Mouse (Mus musculus) adrenal gland, adult 2 months (tissue): ENCODE data around the gene Malsu1. TPM values are rescaled to one million over a fixed set of nuclear protein-coding genes. Genes with fewer than 3 reads are reported as not detected.

Experiments used
- DNase-seq: peaks from one replicate; pipeline ENCODE4 v3.0.0; 2021
- long read RNA-seq: library from polyadenylated mRNA; stranded (forward); transcript quantifications from one replicate; pipeline ENCODE4 v2.0.0, GENCODE M21; 2021
- polyA plus RNA-seq: library from polyadenylated mRNA; depleted of rRNA; stranded (reverse); fragments of >200 nt; gene quantifications from 2 replicates; pipeline ENCODE4 v1.2.3, GENCODE M21; 2012; rRNA removed
- total RNA-seq, 2 experiments: library from RNA; stranded (reverse); gene quantifications; 2 replicates each; pipeline ENCODE4 v1.2.3; 2021

The Malsu1 gene
- 10 to 100 TPM; 35.4 to 42.3 TPM for total RNA-seq
- 30.6 and 55.1 TPM in 2 replicates for polyA plus RNA-seq
- long read RNA-seq, transcript Malsu1-203 (4 exons, 2,819 nt) = major isoform, 29 of 34 reads
- long read RNA-seq, transcript Malsu1-202 (3 exons, 2,587 nt) = minor isoform, 5 of 34 reads
- long read RNA-seq, partial matches to known transcripts = 0 of 34 reads
- long read RNA-seq, other reads (novel, unspliced or antisense) = 0 of 34 reads

DNA sequence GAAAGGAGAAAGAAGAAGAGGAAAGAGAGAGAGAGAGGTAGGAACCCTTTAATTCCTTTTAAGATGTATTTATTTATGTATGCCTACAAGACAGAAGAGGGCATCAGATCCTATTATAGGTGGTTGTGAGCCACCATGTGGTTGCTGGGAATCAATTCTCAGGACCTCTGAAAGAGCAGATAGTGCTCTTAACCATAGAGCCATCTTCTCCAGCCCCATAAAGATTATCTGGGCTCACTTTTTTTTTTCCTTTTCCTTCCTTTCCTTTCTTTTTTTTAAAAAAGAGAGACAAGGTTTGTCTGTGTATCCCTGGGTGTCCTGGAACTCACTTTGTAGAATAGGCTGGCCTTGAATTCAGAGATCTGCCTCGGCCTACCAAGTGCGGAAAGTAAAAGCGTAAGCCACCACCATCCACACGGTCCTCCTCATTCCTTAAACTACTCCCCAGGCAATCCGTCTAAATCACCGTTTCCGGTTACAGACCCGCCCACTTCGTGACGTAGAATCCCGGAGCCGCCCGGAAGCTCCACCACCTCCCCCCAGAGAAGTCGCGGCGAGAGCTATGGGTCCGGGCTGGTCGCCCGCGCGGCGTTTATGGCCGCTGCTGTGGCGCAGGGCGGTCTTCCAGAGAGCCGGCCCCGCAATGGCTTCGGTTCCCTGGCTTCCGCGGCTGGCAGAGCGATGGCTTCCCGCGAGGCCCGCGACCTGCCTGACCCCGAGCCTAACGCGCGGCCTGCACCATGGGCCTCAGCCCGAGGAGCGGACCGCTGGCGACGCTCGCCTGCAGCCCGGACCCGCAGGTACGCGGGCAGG lies at the start of gene Malsu1:
Gene Malsu1, plus strand, starts transcription at position 492 of the 813 bp plus-strand sequence.
- peak; percentile 97 for DNase-seq

DNA sequence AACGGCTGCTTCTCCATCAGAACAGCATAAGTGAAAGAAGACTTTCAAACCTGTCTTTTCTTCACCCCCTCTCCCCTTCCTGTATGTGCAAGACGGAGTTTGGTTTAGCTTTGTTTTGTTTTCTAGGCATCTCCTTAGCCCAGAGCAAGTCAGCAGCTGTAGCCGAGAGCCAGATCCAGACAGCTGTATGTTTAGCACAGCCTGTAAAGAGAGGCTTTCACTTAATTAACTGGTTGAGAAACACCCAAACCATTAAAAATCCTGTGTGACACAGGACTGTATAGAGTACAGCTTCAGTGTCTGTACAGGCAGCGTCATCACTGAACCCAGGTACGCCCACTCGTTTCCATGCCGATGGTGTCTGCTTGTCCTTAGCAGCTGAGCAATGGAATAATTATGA lies 48.3 kb upstream of the Malsu1 start:
- no peak for DNase-seq

DNA sequence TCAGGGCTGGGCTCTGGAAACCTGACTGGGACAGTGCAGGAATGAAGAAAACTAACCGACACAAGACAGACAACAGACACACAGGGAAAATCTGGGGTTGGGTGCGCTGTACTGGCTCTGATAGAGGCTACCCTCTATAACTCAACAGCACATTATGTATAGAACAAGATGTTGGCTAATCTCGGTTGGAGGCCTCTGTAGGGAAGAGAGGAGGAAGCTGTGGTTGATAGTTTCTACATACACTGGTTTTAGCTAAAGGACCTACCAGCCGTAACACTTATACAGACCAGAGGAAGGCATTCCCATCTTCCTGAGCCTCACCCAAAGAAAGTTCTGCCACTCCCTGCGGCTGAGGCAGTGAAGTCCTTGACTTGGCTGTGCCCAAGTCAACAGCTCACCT lies 47.1 kb upstream of the Malsu1 start:
- no peak for DNase-seq

DNA sequence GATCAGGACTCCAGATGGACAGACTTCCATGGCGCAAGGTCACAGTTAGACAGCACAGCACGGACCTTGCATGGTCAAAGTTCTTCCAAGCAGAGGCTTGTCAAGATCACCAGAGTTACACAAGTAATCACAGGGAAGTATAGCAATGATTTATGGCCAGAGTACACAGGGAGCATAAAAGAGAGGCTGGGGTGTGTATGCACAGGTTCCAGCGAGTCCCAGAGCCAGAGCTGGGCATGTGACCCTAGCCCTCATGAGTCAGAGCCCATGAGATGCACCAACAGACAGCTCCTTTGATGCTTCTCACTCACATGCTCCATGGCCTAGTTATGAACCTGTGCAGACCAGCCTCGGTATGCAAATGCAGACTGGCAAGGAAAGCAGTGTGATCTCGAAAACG lies 45.6 kb upstream of the Malsu1 start:
- no peak for DNase-seq

DNA sequence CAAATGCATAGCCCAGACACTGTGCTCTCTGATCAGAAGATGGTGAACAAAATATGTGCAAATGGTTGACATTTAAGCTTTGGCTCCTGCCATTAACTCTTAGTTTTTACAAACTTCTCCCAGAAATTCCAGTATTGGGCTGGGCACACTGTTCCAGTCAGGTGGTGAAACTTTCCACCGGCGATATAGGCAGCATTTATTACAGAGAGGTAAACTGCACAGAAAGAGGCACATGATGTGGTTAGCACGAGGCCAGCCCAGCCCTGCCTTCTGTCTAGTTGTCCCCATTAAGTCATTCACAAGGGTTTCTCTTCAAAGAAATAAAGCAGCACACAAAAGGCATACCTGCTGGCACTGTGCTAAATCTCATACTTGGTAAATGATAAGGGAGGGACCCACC lies 44.9 kb upstream of the Malsu1 start:
- DNase-seq = no peak

DNA sequence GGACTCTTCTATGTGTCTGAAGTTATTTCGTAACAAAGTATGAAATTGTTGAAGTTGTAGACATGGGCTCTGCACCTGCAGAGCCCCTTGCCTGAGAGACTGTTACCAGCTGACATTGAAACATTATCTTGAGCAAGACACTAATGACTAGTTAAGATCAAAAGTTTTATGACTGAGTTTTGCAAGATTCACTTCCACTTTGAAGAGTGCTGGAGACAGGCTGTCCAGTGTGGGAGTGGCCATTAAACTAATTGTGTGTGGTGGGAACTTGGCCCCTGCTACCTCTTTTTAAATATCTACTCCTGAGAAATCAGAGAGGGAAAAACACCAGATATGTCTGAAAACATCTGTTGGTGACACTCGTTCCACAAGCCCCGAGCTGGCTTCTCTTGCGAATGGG lies 42.4 kb upstream of the Malsu1 start:
- DNase-seq = no peak

DNA sequence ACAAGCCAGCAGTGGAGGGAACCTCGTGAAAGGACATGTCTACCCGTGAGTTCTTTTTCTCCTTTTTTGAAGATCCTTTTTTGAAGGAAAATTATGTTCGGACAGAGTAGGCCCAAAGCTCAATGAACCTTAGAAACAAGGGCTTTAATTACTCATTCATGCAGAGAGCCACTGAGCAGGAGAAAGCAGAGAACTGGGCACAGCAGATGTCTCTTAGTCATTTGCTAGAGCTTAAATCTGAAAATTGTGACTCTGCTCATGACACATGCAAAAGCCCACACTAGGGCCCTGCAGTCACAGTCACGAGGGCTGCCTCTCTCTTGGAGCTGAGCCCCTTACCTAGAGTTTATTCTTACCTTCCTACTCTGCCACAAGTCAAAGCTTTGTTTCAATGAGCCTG lies 40.8 kb upstream of the Malsu1 start:
- DNase-seq = no peak

DNA sequence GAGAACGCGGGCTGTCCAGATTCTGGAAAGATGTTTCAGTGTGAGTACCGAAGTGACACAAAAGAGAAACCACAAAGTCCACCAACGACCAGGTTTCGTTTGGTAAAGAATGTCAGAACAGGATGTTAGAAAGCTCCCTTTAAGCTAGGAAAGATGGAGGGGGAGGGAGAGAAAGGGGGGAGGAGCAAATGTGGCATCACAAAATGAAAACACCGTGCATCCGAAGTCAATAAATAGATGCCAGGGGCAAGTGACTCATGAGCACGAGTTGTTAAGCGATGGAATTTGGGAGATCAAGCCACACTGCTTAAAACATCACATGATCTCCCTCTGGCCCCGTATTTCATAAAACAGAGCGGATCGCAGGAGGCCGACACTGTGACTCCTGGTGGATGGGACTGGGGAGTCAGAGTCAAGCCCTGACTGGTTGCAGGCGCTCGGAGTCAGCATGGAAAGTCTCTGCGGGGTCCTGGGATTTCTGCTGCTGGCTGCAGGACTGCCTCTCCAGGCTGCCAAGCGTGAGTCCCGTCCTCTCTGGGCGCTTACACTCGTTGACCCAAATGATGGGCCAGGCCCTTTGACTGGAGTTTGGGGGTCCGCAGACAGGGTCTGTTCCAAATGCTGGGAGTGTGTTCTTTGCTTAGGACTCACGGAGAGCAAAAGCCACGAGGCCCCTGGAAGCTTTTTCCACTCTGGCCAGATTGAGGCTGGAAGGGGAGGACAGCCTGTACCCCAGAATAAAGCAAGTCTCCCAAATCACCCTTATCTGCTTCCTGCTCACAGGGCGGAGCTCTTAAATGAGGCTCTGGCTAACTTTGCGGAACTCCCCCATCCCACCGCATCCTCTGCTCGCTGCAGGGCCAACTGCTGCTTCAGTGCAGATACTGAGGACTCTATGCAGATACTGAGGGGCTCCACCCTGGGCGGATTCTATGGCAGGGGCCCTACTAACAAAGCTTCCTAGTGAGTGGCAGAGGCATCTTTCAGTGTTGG lies 37.0 kb upstream of the Malsu1 start, which contains the start of gene Gpnmb:
Gene Gpnmb, plus strand, starts transcription at position 272 of the 993 bp plus-strand sequence.
- DNase-seq = peak; percentile 5

DNA sequence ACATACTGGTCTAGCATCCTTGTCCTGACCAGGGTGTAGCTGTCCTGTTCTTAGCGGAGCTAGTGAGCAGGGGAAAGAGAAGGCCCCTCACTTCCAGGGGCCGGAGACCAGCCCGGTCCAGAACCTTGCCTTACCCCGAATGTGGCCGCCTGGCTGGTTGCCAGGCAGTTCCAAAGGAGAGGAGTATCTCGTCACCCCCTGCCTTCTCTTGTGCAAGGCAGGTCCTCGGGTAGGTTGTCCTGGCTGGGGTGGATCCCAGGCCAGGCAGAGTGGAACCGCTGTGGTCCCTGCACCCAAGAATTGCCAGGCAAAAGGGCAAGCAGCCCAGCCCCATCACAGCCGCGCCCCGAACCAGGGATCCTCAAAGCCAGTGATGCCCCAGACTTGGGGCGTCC lies 36.3 kb upstream of the Malsu1 start:
- no peak for DNase-seq

DNA sequence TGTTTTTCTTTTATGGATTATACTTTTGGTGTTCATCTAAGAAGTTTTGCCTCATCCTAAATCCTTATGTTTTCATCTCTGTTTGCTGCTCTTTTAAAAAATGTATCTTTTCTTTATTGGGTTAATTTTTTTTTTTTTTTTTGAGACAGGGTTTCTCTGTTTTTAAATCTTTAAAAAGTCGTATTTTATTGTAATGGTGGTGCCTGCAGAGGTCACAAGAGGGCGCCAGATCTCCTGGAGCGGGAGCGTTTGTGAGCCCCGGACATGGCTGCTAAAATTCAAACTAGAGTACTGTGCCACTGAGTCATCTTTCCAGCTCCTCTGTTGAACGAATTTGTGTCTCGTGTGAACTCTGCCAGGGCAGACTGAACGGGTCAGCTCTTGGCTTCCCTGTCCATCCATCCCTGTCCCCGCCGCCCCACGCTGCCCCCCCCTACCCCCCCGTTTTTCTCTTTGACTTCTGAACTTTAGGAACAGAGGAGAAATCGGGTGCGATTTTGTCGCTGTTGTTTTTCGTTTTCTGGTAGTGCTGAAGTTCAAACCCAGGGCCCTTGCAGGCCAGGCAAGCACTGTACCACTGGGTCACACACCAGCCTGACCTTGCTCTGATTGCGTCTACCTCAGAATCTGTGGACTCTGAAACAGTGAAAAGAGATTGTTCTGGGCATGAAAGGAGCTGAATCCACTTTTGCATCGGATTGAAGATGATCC lies 34.0 kb upstream of the Malsu1 start:
- peak; percentile 62 for DNase-seq

DNA sequence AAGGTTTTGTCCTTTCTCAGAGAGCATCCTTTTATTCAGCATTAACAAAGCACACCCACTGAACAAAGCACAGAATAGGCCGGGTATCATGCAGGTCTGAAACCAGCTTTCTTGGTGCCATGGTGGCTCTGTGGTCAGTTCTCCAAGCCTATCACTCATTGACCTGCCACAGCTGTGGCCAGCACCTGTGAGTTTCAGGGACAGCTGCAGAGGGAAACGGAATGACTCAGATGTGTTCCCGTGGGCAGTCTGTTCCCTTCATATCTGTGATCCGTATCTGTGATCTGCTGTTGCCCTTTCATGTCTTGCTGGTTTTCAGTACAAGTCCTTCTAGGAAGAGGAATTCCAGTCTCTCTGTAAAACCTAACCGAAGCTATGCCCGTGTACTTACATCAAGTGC lies 27.1 kb upstream of the Malsu1 start:
- no peak for DNase-seq

DNA sequence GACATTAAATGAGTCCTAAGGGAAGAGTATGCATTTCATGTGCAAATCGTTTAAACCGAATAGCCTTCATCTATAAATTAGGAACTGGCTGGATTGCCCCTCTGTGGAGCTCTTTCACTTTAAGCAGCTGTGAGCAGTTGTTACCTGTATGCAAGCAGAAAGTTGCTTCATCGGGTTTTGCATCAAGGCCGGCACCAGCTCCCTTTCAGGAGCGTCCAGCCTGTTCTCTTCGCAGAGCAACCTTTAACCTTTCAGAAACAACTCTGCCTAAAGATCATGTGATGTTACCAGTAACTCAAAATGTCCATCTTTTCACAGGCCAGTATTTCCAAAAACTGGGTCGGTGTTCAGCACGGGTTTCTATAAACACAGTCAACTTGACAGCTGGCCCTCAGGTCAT lies 26.6 kb upstream of the Malsu1 start:
- no peak for DNase-seq

DNA sequence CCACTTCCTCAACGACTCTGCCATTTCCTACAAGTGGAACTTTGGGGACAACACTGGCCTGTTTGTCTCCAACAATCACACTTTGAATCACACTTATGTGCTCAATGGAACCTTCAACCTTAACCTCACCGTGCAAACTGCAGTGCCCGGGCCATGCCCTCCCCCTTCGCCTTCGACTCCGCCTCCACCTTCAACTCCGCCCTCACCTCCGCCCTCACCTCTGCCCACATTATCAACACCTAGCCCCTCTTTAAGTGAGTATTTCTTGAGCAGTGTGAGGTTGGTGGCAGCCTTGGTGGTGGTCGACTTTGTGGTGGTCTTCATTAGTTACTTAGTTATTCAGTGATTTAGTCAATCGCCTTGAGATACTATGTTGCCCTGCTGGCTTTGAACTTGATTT lies 25.7 kb upstream of the Malsu1 start:
- DNase-seq = no peak

DNA sequence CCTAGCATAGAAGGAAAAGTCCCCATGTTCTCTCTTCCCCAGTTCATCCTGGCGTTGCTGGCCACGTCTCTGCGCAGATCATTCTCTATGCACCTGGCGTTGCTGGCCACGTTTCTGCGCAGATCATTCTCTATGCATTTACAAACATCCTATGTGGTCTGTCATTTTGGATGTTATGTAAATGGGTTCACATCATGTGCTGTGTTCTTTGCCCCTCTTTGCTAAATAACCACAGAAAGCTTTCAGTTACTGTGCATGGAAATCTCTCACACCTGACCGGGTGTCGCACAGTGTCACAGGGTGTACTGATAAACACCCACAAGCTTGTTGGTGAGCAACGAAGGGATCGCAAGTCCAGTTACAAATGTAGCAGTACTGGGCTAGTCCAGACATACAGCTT lies 25.2 kb upstream of the Malsu1 start:
- no peak for DNase-seq

DNA sequence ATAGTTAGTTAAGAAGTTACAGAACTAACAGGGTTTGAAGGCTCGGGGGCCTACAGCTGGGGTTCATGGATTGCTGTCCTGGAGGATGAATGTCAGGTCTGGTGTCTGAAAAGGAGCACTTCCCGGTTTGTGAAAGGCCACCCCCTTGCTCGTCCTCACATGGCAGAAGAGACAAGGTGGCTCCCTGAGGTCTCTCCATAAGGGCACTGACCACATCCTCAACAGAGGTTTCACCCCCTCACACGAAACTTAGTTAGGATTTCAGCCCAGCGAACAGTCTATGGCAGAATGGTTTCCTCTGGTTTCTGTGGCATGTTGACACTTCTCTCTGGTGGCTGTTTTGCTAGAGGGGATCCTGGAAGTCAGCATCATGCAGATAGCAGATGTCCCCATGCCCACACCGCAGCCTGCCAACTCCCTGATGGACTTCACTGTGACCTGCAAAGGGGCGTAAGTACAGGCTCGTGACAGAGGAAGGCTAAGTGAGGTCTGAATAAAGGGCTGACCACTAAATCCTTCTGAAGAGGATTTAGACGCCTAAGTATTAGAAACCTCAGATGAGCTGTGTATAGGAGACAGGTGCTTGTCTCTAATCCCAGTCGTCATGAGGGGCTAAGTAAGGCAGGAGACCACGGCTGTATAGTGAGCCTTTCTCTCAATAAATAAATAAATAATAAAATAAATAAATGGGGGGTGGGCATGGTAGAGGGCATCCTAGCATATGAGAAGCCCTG lies 22.8 kb upstream of the Malsu1 start:
- DNase-seq = no peak

DNA sequence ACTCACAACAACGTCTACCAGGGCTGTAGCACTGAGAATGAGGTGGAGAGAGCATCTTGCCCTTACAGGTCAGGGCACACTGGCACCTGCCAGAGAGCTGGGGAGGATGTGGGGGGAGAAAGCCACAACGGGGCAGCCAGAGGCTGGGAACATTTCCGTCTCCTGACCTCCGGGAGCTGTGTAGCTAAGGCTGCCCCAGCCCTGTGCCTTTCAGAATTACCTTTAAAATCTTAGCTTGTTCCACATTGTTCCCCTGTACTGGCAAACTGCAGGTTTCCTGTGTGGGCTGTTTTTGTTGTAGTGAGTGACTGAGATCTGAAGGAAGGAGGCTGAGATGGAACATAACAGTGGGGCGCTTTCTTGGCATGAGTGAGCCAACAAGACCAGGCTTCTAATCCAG lies 21.4 kb upstream of the Malsu1 start:
- DNase-seq = no peak

DNA sequence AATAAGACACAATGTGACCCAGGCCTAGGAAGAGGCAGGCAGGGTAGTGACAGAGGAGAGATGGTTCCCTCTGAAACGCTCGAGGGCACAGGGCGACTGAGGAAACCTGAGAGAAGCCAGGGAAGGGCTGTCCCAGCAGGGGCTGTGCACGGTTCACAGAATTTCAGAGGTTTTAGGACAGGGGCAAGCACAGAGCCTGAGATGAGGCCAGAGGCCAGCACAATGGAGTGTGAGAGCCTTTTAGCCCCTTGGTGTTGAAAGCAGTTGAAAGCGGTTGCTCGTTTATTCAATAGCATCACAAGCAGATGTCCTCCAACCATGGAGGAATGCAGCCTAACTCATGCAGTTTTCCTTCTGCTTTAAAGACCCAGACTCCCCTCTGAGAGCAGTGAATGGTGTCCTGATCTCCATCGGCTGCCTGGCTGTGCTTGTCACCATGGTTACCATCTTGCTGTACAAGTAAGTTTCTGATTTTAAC lies 18.3 kb upstream of the Malsu1 start:
- DNase-seq = no peak

DNA sequence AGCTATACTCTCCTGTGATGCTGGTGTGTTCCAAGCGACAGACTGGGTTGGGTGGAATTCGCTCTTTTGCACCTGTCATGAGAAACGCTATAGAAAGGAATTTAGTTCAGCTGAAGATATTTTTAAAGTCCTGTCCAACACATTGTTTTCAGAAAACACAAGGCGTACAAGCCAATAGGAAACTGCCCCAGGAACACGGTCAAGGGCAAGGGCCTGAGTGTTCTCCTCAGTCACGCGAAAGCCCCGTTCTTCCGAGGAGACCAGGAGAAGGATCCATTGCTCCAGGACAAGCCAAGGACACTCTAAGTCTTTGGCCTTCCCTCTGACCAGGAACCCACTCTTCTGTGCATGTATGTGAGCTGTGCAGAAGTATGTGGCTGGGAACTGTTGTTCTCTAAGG lies 17.6 kb upstream of the Malsu1 start:
- no peak for DNase-seq

DNA sequence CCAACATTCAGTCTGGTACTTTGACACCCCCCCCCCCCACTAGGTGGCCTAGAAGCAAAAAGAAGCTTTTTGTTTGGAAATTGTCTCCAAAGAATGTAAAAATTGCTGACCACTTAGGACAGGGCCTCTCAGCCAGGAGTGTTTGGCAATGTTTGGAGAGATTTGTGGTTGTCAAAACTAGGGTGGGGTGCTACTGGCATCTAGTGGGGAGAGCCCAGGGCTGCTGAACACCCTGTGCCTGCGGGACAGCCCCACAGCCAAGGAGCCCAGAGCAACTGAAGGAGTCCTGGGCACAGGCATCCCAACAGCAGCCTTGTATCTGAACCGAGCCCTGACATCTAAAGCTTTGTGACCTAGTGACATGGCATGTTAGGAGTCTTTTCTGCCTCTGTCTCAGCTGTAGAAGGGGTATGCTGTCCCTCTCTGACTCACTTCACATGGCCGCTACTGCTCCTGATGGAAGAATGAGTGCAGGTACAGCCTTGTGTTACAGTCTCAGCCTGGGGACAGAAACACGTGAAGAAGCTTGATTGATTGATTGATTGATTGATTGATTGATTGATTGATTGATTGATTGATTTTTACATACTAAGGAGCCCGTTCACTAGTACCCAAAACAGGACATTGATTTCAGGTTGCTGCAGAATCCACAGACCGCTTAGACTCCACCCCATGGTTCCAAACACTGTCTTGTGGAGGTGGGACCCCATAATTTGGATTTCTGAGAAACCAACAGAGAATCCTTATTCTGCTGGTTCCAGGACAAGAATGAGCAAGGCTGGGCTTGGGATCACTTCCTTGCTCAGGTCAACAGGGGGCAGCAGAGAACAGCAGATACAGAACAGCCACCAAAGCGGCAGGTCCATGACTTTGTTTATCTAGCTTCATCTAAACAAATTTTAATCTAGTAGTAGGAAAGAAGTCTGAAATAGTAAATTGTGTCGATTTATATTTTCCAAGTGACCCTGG lies 16.3 kb upstream of the Malsu1 start:
- peak; percentile 65 for DNase-seq

DNA sequence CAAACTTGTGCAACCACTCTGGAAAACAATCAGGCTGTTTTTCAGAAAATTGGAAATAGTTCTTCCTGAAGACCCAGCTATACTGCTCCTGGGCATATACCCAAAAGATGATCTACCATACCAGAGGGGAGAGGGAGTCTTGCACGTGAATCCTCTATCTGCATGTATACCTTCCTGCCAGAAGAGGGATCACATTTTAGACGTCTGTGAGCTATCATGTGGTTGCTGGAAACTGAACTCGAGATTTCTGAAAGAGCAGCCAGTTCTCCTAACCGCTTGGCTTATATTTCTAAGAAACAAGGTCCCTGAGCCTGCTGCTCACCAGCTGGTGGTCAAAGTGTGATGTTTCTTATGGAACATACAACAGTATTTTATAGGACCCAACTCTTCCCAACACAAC lies 5.2 kb upstream of the Malsu1 start:
- no peak for DNase-seq
